Mouse (Mus musculus): ENCODE results near the gene Snx27.

The Snx27 gene

GRCm38 (mm10) chr3:94565557-94565956 is 17.0 kb downstream of the Snx27 start:
- DNase-seq = no peak

- DNase-seq = no peak
These were observed 17.4 kb downstream of the Snx27 start for GRCm38 (mm10) chr3:94565127-94565526.

DNA sequence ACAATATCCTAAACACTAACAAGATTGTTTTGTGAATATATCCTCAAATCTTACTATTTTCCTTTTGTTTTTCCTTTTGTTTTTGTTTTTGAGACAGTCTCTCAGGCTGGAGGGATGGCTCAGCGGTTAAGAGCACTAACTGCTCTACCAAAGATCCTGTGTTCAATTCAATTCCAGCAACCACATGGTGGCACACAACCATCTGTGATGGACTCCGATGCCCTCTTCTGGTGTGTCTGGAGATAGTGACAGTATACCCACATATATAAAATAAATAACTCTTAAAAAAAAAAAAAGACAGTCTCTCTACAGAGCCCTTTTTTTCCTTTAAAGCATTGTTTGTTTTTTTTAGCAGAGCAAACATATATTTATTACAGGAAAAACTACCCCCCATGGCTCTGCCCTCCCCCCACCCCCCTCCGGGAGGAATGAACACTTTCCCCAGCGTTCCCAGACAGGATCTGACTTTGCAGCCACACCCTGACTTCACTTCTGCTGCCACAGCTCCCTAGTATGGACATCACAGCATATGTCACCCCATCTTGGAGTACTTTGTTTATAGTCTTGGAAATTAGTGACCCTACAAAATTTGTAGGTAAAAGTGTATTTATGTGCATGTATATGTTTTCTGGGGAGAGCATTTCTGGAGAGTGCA is 18.0 kb downstream of the Snx27 start:
- no peak for DNase-seq

- DNase-seq = no peak
These were observed 19.4 kb downstream of the Snx27 start for GRCm38 (mm10) chr3:94563163-94563562.

GRCm38 (mm10) chr3:94559931-94560429 is 22.5 kb downstream of the Snx27 start:
- no peak for DNase-seq

- no peak for DNase-seq
These were observed 33.5 kb downstream of the Snx27 start for GRCm38 (mm10) chr3:94549041-94549440.

GRCm38 (mm10) chr3:94537187-94537586 is 45.3 kb downstream of the Snx27 start:
- DNase-seq = no peak

DNA sequence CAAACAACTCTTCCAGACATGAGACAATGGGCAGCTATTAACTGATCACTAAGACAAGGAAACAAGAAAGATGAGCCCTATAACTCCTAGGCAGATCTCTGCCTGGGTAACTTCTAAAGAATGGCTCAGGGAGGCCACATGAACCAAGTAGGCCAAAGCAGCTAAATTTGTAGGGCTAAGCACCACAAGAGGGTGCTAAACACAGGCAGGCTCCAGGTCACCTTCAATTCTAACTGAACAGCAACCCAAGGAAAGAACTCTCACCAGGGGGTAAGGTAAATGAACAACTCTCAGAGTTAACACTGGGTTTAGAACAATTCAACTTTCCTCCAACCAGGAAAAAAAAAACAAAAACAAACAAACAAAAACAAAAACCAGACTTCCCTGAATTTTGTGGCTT is 48.5 kb downstream of the Snx27 start:
- peak; percentile 22 to 23 for DNase-seq

DNA sequence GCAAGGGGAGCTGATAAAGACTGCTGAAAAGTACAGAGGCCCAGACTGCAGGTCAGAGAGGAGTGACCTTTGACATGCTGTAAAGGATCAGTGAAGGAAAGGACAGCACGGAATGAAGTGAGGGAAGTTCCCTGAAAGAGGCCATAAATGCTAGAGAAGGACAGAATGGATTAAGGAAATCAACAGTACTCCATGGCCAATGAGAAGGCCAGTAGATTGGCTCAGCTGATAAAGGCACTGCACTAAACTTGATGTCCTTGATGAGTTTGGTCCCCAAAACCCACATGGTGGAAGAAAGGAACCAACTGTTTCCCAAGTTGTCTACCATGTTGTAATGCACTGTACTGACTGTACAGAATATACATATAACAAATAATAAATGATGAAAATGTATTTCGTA is 55.8 kb downstream of the Snx27 start:
- no peak for DNase-seq

GRCm38 (mm10) chr3:94506664-94507063 is 75.9 kb downstream of the Snx27 start:
- DNase-seq = peak; percentile 17 to 19

- no peak for DNase-seq
These were observed 80.3 kb downstream of the Snx27 start for GRCm38 (mm10) chr3:94502243-94502642.

DNA sequence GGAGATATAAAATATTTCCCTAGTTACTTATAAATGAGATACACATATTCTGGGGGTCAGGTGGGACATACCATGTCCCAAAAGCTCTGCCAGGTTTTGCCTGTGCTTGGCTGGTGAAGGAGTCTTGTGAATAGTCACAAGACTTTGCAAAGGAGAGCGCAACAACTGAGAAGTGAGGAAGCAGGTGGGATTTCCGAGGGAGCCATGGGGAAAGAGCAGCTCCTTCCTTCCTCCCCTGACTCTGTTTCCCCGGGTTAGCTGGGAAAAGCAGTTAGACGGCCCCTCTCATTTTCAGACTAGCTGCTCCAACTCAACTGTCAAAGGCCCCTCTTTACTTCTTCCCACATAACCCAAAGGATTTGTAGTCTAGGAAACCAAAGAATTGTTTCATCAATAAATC is 85.4 kb downstream of the Snx27 start:
- DNase-seq = no peak

GRCm38 (mm10) chr3:94487581-94487980 is 94.9 kb downstream of the Snx27 start:
- DNase-seq = no peak

DNA sequence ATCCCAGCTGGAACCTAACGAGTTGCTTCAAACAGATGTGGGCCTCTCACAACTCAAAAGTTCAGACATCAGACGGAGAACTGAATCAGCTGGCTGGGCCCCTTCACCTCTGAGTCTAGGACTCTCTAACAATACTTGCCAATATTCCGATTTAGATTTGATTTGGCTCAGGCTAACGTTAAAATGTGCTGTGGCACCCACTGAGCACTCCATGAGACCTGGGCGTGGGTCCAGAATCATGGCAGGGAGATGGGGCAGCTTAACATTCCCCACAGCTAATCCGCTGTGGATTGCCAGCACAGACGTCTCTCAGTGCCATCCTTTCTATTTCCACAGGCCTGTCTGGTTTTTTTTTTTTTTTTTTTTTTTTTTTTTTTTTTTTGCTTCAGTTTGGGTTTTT is 96.6 kb downstream of the Snx27 start:
- no peak for DNase-seq

DNA sequence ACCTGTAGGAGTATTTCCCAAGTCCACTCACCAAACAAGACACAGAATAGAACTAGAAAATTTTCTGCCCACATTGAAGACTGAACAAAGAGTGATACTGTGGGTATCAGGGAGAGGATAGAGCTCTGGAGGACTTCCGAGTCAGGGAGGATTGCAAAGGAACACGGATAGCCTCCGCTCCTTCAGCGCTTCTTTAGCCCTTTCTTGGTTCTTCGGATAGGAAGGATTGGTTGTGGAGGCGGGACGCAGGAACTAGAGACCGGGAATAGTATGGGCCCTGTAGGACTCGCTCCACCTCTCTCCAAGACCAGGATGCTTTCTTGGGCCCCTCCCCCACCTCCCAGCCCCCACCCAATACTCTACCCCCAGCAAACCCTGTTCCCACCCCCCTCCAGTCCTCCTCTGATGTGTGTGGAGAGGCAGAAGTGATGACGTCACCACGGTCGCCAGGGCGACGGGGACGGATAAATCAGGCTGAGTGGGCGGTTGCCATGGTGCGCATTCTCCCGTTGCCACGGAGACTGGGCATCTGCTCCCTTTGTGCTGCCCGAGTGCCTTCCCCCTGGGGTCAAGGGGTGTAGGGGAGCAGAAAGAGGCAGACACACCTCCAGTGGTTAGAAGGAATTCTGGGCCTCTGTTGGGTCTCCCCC is 98.6 kb downstream of the Snx27 start:
- peak in 1 of 2 experiments; percentile 9 for DNase-seq

DNA sequence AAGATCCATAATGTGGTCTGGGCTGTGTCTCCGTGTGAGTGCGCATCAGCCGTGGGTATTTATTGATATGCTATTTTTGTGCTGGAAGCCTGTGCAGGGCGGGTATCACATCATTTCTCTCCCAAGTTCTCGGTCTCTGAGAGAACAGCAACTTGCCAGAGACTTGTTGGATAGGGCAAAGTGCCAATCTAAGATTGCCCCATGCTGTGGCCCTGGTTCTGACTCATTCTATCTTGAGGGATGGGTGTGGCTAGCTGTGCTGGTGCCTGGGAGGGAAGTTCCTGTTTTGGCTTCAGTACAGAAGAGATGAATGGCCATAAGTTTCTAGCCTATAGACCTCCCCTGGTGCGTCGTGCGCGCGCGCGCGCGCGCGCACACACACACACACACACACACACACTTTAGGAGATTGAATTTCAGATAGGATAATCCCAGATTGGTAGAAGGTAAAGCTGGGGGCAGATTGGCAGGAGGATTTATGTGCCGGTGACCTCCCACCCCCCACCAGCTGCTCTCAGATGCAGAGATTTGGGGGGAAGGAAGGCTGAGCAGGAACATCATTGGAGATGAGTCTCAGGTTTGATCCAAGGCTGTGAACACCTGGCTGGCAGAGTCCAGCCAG is 99.6 kb downstream of the Snx27 start:
- peak in 1 of 2 experiments; percentile 9 for DNase-seq

DNA sequence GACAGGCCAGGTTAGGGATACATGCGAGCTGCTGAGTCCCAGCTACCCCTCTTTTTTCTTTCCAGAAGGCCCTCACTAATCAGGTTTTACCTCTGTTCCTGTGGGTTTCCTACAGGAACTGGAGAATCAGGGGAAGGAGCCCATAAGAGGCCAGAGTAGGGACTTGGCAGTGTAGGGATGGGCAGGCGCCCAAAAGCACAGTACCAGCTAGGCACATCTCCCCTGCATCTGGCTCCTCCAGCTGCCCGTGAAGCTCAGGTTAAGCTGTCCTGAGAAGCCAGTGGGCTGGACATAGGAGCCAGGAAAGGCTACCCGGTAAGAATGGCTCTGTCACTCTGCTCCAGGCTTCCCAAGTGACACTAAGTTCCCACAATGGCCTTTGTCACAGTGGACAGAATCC is 101.1 kb downstream of the Snx27 start:
- DNase-seq = no peak

GRCm38 (mm10) chr3:94480291-94480884 is 102.1 kb downstream of the Snx27 start, which contains the start of gene Riiad1:
Gene Riiad1 (minus strand): TSS chr3:94480341.
- DNase-seq = no peak

DNA sequence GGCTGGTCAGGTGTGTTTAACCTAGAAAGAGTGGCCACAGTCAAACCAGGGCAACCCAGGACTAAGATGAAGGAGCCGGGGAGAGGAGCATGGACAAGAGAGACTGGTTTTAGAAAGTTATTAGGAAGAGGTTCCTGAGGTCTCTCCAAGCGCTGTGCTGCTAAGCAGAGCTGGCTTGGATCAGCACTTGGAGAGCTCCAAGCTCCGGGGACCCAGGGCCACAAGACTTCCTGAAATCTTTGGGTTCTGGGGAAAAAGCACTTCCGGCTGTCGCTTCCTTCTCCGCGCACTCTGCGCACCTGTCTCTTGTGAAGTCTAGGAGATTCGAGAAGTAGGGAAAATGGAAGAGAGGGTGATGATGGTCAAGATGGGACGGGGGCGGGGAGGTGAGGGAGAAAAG is 103.0 kb downstream of the Snx27 start:
- DNase-seq = no peak

- no peak for DNase-seq
These were observed 103.8 kb downstream of the Snx27 start for GRCm38 (mm10) chr3:94478591-94479169.

DNA sequence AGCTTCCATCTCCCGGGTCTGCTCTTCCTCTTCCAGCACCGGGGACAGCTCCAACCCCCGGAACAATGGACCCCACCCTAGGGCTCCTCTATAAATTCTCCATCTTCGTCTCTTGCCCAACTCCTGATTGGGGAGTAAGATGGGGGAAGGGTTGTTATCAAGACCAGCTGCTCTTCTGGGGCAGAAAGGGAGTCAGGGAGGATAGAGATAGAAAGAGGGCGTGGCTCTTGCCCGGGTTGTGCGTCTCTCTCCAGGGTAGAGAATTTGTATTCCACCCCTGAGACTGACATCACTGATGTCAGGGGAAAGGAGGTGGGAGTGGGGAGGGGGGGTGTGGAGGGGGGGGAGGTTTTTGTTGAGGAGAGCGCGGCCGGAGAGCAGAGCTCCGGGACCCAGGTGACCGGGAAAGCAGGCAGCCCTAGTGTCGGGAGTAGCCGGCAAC is 104.5 kb downstream of the Snx27 start, which contains the start of gene Celf3:
TSS of gene Celf3 (plus strand) at position 315 of the 442 bp plus-strand sequence.
- DNase-seq = peak in 1 of 2 experiments; percentile 12

GRCm38 (mm10) chr3:94477444-94477843 is 105.1 kb downstream of the Snx27 start:
- no peak for DNase-seq

All from B cell, adult 2 months (primary cell).